Mouse (Mus musculus) left cerebral cortex, postnatal 14 days (tissue): ENCODE data around the gene Mpc1. TPM values are rescaled to one million over a fixed set of nuclear protein-coding genes. Genes with fewer than 3 reads are reported as not detected.

Experiments used
- DNase-seq, 2 experiments: peaks; one replicate each; pipeline ENCODE4 v3.0.0; 2021 to 2022; ENCODE audit warnings: low spot score in 2 of 2, mixed read lengths in 1 of 2
- intact Hi-C: fragments of 180-260 bp; cut with DNase I; formaldehyde crosslinking; loops from one replicate; pipeline ENCODE4 v1.15.1; 2025
- total RNA-seq, 2 experiments: library from RNA; stranded (reverse); gene quantifications; 2 replicates each; pipeline ENCODE4 v1.2.3; 2021

The Mpc1 gene
- total RNA-seq, 2 experiments from 2014 or later = 193 to 205 TPM

DNA sequence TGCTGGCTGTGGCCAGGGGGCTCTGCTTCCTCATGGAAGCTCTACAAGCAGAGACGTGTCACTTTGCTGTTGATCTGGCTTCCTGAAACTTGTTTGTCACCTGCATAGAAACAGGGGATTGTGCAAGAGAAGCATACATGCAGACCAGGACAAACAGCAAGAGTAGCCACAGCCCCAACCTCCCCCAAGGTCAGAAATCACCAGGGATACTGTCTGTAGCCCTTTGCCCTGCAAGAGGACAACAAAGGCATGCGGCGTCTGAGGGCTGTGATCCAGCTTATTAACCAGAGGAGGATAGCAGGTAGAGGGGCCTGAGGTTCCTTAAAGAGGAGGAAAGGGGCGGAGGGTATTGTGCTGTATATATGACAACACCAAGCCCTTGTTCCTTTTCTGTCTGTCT, 6.6 kb upstream of the Mpc1 start:
- DNase-seq = no peak
- intact Hi-C loops = no loop called here

DNA sequence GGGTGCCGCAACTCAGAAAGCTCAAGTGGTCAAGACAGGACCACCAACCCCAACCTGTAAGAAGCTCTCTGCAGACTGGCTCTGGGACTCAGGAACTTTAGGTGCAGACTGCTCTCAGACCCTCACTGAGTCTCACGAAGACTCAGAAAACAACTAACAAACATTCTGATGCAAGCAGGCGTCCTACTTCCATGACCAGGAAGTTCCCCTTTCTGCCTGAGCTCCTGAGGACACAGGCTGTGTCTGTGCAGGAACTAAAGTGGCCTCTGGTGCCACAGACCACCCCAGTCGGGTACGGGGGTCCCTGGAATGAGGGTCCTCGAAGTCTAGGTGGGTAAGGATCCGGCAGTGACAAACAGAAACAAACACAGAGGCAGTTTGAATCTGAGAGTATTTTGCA, 6.0 kb upstream of the Mpc1 start:
- no peak for DNase-seq
- intact Hi-C loops = no loop called here

DNA sequence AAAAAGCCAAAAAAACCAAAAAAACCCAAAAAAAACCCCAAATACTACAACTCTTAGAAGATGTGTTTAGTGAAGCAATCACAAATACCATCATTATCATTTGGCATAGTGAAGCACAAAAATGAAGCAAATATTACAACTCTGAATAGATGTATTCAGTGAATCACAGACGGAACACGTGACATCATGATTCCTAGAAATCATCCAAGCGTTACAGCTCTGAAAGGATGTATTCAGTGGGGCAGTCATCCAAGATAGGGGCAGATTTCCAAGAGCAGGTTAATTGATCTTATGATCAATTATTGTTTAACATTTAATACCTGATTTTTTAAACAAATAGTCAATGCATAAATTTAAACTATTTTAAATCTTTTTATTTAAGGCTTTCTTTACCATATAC, 5.4 kb upstream of the Mpc1 start:
- intact Hi-C loops = no loop called here

DNA sequence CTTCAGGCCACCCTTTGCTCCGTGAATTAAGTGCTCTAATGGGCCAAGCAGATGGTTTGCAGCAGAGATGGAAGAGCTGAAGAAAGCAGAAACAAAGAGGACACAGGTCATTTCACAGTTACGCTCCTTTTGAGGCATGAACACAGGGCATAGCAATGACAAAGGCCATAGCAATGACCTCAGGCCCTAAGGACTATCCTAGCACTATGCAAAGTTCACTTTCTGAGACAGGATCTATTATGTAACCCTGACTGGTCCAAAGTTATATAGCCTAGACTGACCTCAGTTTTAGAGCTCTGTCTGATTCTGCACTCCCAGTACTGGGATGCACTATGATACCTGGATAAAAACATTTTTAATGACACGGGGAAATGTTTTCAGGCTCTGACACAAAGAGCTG, 4.3 kb upstream of the Mpc1 start:
- intact Hi-C loops = no loop called here

More for the DNA sequence above, 5.4 kb upstream of the Mpc1 start:
- DNase-seq = no peak

DNA sequence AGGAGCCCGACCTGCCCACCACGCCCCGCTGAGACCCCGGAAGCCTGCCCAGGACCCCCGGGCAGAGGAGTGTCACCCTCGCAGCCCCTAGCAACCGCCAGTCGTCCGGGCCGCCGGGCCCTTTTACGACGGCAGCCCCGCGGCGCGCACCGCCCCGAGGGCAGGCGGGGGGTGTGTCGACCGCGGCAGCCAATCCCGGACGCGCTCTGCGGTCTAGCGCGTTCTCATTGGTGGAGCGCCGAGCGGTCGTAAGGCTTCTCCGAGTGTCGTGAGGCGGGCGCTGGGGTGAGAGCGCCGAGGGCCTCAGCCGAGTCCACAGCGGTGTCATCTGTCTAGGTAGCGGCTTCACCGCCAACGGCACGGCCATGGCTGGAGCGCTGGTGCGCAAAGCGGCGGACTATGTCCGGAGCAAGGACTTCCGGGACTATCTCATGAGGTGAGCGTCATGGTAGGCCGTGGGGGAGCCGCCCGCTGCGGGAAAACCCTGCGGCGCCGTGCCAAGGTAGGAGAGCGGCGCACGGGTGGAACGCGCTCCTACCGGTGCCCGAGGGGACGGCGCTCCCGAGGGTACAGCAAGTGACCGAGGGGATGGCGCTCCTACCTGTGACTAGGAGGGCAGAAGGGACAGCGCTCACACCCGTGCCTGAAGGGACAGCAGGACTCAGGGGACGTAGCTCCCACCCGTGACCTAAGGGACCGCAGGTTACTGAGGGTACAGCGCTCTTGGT, 986 bp downstream of the Mpc1 start:
- intact Hi-C loops = loop anchor here (5.0 kb wide), 1 partner anchor 89 kb away; no protein-coding TSS in a partner anchor
- peak; percentile 97 for DNase-seq

More for the DNA sequence above, 4.3 kb upstream of the Mpc1 start:
- DNase-seq = no peak

DNA sequence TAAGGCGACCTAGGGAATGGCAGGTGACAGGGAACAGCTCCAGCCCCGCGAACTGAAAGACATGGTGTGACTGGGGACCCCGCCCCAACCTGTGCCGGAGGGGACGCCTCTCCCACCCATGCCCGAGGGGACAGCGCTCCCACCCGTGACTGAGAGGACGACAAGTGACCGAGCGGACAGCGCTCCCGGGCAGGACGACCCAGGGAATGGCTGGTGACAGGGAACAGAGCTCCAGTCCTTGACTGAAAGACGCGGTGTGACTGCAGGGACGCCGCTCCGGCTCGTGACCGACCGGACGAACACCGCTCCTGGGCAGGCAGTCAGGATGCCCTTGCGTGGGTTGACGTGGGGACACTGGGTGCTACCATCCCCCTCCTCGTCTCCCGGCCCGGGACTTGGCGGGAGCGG, 1.6 kb downstream of the Mpc1 start:
- DNase-seq = peak; percentile 27 to 37
- intact Hi-C loops = loop anchor here (5.0 kb wide), 1 partner anchor 88 kb away; no protein-coding TSS in a partner anchor

DNA sequence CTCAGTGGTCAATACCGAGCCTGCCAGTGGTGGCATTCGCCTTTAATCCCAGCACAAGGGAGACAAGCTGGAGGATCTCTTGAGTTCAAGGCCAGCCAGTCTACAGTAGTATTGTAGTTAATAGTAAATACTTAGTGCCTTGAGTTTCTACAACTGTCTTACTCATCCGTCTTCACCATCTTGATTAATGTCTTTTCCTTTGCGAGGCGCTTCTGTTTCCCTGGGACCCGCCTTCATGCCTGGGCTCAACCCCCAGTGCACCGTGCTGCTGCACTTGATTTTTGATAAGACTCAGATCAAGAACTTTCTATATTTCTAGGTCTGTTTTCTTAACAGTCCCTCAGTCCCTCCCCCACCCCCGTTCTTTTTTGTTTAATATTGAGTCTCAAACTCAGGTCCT, 2.4 kb downstream of the Mpc1 start:
- intact Hi-C loops = no loop called here
- DNase-seq = no peak

DNA sequence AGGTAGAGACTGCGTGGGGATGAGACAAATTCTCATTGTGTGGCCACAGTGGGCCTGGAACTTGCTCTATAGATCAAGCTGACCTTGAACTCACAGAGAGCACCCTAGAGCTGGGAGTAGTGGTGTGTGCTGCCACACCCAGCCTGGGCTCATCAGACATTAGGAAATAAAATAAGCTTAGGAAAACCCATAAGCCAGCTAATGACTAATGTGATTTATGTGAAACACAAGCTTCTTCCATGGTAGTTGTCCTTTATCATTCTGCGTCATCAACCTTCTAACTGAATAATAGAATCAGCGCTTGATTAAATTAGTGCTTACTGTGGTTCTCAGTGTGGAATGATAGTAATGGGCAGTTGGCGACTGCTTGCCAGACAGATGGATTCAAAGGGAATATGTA, 4.3 kb downstream of the Mpc1 start:
- intact Hi-C loops = no loop called here
- DNase-seq = no peak

DNA sequence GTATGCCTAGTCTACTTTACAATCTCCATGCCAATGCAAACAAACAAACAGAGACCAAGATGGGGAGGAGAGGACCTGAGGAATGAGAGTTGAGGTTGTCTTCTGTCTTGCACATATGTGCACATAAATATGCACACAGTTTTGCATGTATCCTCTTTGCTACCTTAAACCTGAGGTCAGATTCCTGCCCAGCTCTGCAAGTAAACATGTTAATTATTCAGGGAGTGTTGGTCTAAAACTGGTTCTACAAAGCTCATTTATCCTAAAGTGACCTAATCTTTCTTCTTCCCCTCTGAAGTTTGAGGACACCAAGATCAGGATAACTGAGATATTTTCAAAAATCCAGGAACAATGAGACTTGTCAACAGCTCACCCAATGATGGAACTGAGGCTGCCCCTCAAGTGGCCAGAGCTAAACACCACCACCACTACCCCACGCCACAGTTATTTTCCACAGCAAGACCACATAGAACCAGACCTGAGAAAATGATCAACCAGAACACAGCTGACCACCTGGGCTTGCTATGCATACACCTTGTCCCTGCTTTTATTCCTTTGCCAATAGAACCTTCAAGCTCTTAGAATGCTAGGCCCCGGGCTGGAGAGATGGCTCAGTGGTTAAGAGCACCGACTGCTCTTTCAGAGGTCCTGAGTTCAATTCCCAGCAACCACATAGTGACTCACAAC, 7.4 kb downstream of the Mpc1 start:
- intact Hi-C loops = no loop called here
- DNase-seq = no peak

DNA sequence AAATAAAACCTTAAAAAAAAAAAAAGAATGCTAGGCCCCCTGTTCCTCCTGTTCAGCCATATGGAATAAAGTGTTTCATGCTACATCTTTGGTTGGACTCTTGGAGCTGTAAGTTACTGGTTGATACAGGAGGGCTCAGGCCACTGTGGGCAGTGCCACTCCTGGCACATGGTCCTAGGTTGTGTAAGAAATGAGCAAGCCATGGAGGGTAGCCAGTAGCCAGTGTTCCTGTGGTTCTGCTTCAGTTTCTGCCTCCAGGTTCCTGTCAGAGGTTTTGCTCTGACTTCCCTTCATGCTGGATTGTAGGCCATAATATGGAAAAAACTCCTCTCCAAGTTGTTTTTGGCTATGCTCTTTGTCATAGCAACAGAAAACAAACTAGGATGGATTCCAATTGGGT, 8.0 kb downstream of the Mpc1 start:
- DNase-seq = no peak
- intact Hi-C loops = no loop called here

DNA sequence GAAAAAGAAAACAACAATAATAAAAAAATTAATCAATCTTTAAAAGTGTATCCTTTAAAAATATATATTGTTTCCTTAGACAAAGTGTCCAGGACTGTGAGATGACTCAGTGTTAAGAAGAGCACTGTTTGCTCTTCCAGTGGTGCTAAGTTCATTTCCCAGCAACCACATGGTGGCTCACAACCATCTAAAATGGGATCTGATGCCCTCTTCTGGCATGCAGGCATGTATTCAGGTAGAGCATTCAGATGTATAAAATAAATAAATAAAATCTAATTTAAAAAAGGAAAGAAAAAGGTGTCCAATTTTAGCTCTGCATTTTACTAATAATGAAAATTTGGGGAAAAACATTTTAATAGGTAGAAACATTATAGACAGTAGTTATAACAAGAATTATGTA, 13.1 kb downstream of the Mpc1 start:
- intact Hi-C loops = no loop called here
- no peak for DNase-seq

DNA sequence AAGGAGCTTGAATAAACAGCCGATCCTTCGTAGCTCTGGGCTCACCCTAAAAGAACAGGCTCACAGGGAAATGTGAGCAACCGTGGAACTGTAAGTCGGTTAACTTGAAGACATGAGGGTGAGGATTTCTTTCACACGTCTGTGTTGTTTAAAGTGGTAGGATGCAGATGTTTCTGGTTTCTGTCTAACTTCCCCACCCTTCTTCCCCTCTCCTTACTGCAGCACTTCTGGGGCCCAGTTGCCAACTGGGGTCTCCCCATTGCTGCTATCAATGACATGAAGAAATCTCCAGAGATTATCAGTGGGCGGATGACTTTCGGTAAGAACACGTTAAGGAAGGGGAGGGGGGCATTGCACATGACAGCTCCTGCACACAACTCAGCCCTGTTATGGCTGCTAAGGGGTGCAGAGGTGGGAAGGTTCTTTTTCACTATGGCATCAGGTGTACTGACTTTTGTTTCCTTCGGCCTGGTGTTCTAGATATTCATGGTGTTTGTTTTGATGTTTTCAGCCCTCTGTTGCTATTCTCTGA, 13.7 kb downstream of the Mpc1 start:
- intact Hi-C loops = no loop called here
- DNase-seq = no peak

DNA sequence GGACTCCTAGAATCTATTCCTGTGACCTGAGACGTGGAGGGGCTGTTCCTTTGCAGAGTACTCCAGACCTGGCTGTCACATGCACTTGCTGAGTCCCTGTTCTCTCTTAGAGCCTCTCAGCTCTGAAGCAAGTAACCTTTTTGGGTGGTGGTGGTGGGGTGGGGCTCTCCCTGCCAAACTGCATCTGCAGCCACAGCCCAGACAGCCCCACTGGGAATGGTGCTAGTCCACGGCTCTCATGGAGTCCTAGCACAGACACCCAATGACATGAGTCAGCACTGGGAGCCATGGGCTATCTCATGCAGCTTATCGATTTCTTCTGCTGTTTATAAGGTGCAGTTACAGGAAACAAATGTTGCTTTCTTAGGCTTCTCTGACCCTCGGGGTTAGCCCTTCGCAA, 15.0 kb downstream of the Mpc1 start:
- intact Hi-C loops = no loop called here
- no peak for DNase-seq

DNA sequence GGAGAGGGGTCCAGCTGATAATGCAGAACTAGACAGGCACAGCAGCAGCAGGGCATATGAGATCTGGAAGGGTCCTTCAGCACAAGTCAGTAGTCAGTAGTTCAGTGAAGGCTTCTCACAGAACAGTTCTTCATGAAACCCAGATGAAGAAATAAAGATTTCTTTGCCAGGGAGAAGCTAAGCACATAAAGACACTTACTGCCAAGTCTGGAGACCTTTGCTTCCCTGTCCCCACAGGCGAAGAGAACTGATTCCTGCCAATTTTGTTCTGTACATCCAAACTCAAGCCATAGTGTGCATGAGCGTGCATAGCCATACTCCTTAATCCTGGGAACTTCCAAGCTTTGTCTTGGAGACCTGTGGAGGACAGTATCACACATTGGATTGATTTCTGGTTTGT, 15.6 kb downstream of the Mpc1 start:
- intact Hi-C loops = no loop called here
- no peak for DNase-seq

DNA sequence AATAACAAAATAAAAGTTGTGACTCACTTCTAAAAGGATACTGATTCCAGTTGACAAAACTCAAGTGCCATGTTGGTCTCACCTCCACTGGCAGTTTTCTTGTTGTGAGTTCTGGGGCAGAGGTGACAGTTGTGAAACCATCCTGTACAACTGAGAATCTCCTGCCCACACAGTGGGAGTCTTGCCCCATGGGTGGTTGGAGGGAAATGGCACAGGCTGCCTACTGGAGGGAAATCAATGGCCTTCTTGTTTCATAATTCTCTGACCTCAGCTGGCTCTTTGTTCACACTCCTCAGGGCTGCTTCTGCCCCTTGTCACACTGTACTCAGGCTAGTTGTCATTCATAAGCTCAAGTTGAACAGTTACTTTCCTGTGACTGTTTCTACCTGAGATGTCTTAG, 16.8 kb downstream of the Mpc1 start:
- no peak for DNase-seq
- intact Hi-C loops = no loop called here

DNA sequence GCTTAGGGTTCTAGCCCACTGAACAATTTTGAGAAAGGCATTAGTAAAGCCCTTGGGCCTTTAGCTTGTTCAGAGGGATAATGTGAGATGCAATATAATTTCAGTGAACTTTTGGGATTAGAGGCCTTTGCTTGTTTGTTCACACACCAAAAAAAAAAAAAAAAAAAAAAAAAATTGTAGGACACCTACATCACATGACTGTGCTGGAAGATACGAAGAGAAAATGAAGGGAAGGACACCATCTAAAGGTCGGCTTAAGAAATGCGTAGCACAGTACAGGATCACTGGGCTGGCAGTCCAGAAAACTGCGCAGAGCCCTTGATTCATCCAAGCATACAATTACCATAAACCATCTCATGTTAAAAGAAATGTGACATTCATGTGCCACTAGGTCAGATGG, 18.8 kb downstream of the Mpc1 start:
- no peak for DNase-seq
- intact Hi-C loops = no loop called here

DNA sequence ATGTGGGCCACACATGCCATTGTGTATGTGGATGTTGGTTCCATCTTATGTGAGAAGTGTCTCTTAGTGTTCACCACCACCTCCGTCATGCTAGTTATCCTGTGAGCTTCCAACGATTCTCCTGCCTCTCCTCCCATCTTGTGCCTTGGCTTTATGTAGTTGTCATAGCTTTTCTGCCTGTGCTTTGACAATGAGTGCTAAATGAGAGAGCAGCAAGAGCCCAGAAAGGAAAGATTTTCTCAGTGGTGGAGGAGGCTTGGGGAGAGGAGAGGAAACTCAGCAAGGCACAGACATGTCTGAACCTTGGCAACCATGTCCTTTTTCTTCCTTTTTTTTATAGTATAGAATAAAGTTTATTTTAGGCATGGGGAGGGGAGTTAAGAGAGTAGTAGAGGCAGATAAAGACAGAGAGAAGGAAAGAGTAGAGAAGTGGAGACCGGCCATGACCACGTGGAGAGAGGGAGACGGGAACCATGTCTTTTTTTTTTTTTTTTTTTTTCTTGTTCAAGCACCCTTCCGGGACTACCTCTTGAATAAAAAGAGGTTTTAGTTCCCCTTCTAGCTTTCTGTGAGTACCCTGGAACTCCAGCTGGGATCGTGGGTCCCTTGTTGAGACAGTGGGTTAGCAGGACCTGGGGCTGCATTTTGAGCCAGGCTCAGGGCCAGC, 20.2 kb downstream of the Mpc1 start:
- intact Hi-C loops = no loop called here
- DNase-seq = no peak

DNA sequence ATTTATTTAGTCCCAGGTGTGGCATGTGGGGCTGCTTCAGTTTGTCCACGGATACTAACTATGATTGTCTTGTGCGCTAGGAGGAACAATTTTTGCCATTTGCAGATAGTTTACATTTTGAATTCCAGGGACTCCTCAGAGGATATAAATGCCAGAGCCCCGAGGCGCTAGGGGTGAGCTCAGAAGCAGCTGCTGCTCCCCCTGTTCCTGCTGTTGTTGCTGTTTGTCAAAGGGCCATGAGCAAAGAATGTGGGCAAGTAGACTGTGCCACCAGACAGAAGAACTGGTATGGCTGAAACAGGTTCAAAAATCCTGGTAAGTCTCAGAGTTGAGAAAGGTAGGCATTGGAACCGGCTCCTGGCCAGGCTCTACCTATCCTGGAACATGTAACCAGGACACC, 21.0 kb downstream of the Mpc1 start:
- intact Hi-C loops = no loop called here

DNA sequence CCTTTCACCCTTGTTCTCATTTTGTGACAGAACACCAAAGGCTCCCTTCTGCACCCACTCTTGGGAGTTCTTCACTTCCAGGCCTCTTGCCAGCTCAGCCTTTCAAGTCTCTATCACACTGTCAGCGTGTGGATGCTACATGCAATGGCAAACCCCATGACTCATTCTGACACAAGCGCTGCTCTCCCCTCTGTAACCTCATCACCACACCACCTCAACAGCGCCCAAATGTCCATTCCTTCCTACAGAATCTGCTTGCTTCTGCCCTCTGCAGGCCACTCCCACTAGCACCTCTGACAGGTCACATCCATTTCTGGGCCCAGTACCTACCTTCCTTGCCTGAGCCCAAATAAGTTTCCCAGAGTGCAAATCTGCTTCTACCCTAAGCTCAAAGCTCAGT, 23.1 kb downstream of the Mpc1 start:
- DNase-seq = peak in 1 of 2 experiments; percentile 25
- intact Hi-C loops = no loop called here

More for the DNA sequence above, 21.0 kb downstream of the Mpc1 start:
- no peak for DNase-seq

DNA sequence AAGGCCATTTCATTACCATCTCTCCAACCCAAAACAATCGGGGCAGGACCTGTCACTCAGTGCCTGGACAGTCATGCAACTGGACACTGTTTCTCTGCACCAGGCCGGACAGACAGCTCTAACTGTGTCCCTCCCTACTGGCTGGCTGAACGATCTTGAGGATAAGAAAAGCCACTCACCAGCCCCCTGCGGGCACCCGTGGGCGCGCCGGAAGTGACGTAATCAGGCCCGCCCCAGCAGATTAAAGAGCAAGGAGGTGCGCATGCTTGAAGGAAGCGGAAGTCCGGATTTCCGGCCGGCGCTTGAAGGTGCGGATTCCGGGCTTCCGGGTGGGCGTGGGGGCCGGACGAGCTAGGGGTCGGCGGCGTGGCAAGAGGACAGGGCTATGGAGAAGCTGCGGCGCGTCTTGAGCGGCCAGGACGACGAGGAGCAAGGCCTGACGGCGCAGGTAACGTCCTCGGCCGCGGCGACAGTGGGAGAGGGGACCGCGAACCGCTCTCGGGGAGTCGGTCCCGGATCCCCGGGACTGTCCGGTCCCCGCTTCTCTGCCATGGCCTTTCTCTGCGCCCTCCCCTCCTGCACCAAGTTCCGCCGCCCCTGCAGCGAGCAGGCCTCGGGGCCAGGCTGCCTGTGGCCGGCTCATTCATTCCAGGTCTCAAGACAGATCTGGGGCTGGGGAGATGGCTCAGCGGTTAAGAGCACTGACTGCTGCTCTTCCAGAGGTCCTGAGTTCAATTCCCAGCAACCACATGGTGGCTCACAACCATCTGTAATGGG, 28.3 kb downstream of the Mpc1 start, which contains the start of gene Sft2d1:
TSS of gene Sft2d1 (plus strand) at position 265 of the 777 bp plus-strand sequence.
- intact Hi-C loops = loop anchor here (2.0 kb wide), 1 partner anchor 62 kb away; no protein-coding TSS in a partner anchor
- peak; percentile 97 to 98 for DNase-seq
